Mouse (Mus musculus): ENCODE data around the gene Prx.

The Prx gene

GRCm38 (mm10) chr7:27522967-27523366, 23.8 kb downstream of the Prx start, which contains the start of gene Hipk4:
Hipk4 (plus strand) TSS chr7:27523267.
- no peak for DNase-seq (ENCODE audit: low read depth, low spot score)

- no peak for DNase-seq (ENCODE audit: low read depth, low spot score)
Measured at GRCm38 (mm10) chr7:27523805-27524204, 24.7 kb downstream of the Prx start.

- DNase-seq (ENCODE audit: low read depth, low spot score): peak; percentile 36
Measured at GRCm38 (mm10) chr7:27526039-27526827, 27.1 kb downstream of the Prx start.

GRCm38 (mm10) chr7:27529070-27529469, 29.9 kb downstream of the Prx start:
- DNase-seq (ENCODE audit: low read depth, low spot score): no peak

- no peak for DNase-seq (ENCODE audit: low read depth, low spot score)
Measured at GRCm38 (mm10) chr7:27530937-27531336, 31.8 kb downstream of the Prx start.

GRCm38 (mm10) chr7:27531707-27532106, 32.6 kb downstream of the Prx start:
- no peak for DNase-seq (ENCODE audit: low read depth, low spot score)

- no peak for DNase-seq (ENCODE audit: low read depth, low spot score)
Measured at GRCm38 (mm10) chr7:27532480-27533050, 33.4 kb downstream of the Prx start.

- no peak for DNase-seq (ENCODE audit: low read depth, low spot score)
Measured at GRCm38 (mm10) chr7:27535386-27535785, 36.3 kb downstream of the Prx start.

GRCm38 (mm10) chr7:27536618-27537017, 37.5 kb downstream of the Prx start:
- no peak for DNase-seq (ENCODE audit: low read depth, low spot score)

- no peak for DNase-seq (ENCODE audit: low read depth, low spot score)
Measured at GRCm38 (mm10) chr7:27537998-27538397, 38.9 kb downstream of the Prx start.

- DNase-seq (ENCODE audit: low read depth, low spot score): no peak
Measured at GRCm38 (mm10) chr7:27538797-27539196, 39.7 kb downstream of the Prx start.

- DNase-seq (ENCODE audit: low read depth, low spot score): no peak
Measured at GRCm38 (mm10) chr7:27540521-27540920, 41.4 kb downstream of the Prx start.

- no peak for DNase-seq (ENCODE audit: low read depth, low spot score)
Measured at GRCm38 (mm10) chr7:27540935-27541334, 41.8 kb downstream of the Prx start.

- DNase-seq (ENCODE audit: low read depth, low spot score): peak; percentile 22
Measured at GRCm38 (mm10) chr7:27541431-27541830, 42.3 kb downstream of the Prx start.

GRCm38 (mm10) chr7:27541922-27542321, 42.8 kb downstream of the Prx start:
- DNase-seq (ENCODE audit: low read depth, low spot score): no peak

GRCm38 (mm10) chr7:27542392-27543033, 43.4 kb downstream of the Prx start:
- peak; percentile 76 for DNase-seq (ENCODE audit: low read depth, low spot score)

GRCm38 (mm10) chr7:27543065-27543464, 43.9 kb downstream of the Prx start:
- DNase-seq (ENCODE audit: low read depth, low spot score): no peak

- DNase-seq (ENCODE audit: low read depth, low spot score): no peak
Measured at GRCm38 (mm10) chr7:27543851-27544250, 44.7 kb downstream of the Prx start.

GRCm38 (mm10) chr7:27544675-27545370, 45.7 kb downstream of the Prx start:
- no peak for DNase-seq (ENCODE audit: low read depth, low spot score)

- no peak for DNase-seq (ENCODE audit: low read depth, low spot score)
Measured at GRCm38 (mm10) chr7:27549597-27549996, 50.5 kb downstream of the Prx start.

- DNase-seq (ENCODE audit: low read depth, low spot score): no peak
Measured at GRCm38 (mm10) chr7:27552070-27552469, 52.9 kb downstream of the Prx start.

GRCm38 (mm10) chr7:27552931-27553513, 53.9 kb downstream of the Prx start, which contains the start of the genes Pld3 and 2310022A10Rik:
Pld3 (minus strand) TSS chr7:27553218.
2310022A10Rik (plus strand) TSS chr7:27553233.
- DNase-seq (ENCODE audit: low read depth, low spot score): peak; percentile 93
